Mouse (Mus musculus): ENCODE results near the gene Tmem191c. TPM values are rescaled to one million over a fixed set of nuclear protein-coding genes. Genes with fewer than 3 reads are reported as not detected.

Gene Tmem191c
- polyA plus RNA-seq, 1 experiment: 270 TPM

GRCm38 (mm10) chr16:17251539-17251938 is 24.3 kb upstream of the Tmem191c start:
- TF ChIP-seq CTCF (IDR thresholded peaks at IDR 0.05; ENCODE audit: control insufficient read depth, insufficient read depth, insufficient replicate concordance, low read depth, low read length): no peak
- no peak for TF ChIP-seq POLR2A (IDR thresholded peaks at IDR 0.05; ENCODE audit: control insufficient read depth, low read depth, low read length)
- H3K4me1 ChIP-seq (ENCODE audit: control insufficient read depth, insufficient read depth, low read length): peaks cover 4% of the 10 kb centered on the region
- H3K27me3 ChIP-seq (ENCODE audit: control insufficient read depth, insufficient read depth, low read length): no peaks in the 10 kb centered on the region
- no peak overlapping the region for H3K27ac ChIP-seq (ENCODE audit: control insufficient read depth, insufficient read depth, low read depth, low read length)
- H3K4me3 ChIP-seq (ENCODE audit: control insufficient read depth, low read depth, low read length): no peak overlapping the region
- H3K36me3 ChIP-seq (ENCODE audit: control insufficient read depth, insufficient read depth, low read length): no peaks in the 10 kb centered on the region; the same call in 1 of the 2 replicates

GRCm38 (mm10) chr16:17252086-17252726 is 23.7 kb upstream of the Tmem191c start:
- H3K36me3 ChIP-seq (ENCODE audit: control insufficient read depth, insufficient read depth, low read length): no peaks in the 10 kb centered on the region; the same call in 1 of the 2 replicates
- peaks cover 4% of the 10 kb centered on the region for H3K4me1 ChIP-seq (ENCODE audit: control insufficient read depth, insufficient read depth, low read length)
- no peak for TF ChIP-seq CTCF (IDR thresholded peaks at IDR 0.05; ENCODE audit: control insufficient read depth, insufficient read depth, insufficient replicate concordance, low read depth, low read length)
- H3K27ac ChIP-seq (ENCODE audit: control insufficient read depth, insufficient read depth, low read depth, low read length): no peak overlapping the region
- no peaks in the 10 kb centered on the region for H3K27me3 ChIP-seq (ENCODE audit: control insufficient read depth, insufficient read depth, low read length)
- no peak overlapping the region for H3K4me3 ChIP-seq (ENCODE audit: control insufficient read depth, low read depth, low read length)

GRCm38 (mm10) chr16:17252841-17253240 is 23.0 kb upstream of the Tmem191c start:
- Histone ChIP-seq H3K27ac (ENCODE audit: control insufficient read depth, insufficient read depth, low read depth, low read length) (no peak overlapping the region), H3K27me3 (ENCODE audit: control insufficient read depth, insufficient read depth, low read length) (no peaks in the 10 kb centered on the region), H3K4me3 (ENCODE audit: control insufficient read depth, low read depth, low read length) (no peak overlapping the region), H3K4me1 (ENCODE audit: control insufficient read depth, insufficient read depth, low read length) (peaks cover 4% of the 10 kb centered on the region), H3K36me3 (ENCODE audit: control insufficient read depth, insufficient read depth, low read length) (no peaks in the 10 kb centered on the region; the same call in 1 of the 2 replicates)
- no peak for TF ChIP-seq CTCF (IDR thresholded peaks at IDR 0.05; ENCODE audit: control insufficient read depth, insufficient read depth, insufficient replicate concordance, low read depth, low read length)
- TF ChIP-seq POLR2A (IDR thresholded peaks at IDR 0.05; ENCODE audit: control insufficient read depth, low read depth, low read length): no peak

GRCm38 (mm10) chr16:17254005-17254597 is 21.8 kb upstream of the Tmem191c start:
- TF ChIP-seq POLR2A (IDR thresholded peaks at IDR 0.05; ENCODE audit: control insufficient read depth, low read depth, low read length) (no peak), CTCF (IDR thresholded peaks at IDR 0.05; ENCODE audit: control insufficient read depth, insufficient read depth, insufficient replicate concordance, low read depth, low read length) (no peak)
- Histone ChIP-seq H3K4me1 (ENCODE audit: control insufficient read depth, insufficient read depth, low read length) (peaks cover 4% of the 10 kb centered on the region), H3K36me3 (ENCODE audit: control insufficient read depth, insufficient read depth, low read length) (no peaks in the 10 kb centered on the region; the same call in 1 of the 2 replicates), H3K4me3 (ENCODE audit: control insufficient read depth, low read depth, low read length) (no peak overlapping the region), H3K27ac (ENCODE audit: control insufficient read depth, insufficient read depth, low read depth, low read length) (no peak overlapping the region), H3K27me3 (ENCODE audit: control insufficient read depth, insufficient read depth, low read length) (no peaks in the 10 kb centered on the region)

GRCm38 (mm10) chr16:17255270-17255669 is 20.6 kb upstream of the Tmem191c start:
- Histone ChIP-seq H3K27ac (ENCODE audit: control insufficient read depth, insufficient read depth, low read depth, low read length) (no peak overlapping the region), H3K27me3 (ENCODE audit: control insufficient read depth, insufficient read depth, low read length) (no peaks in the 10 kb centered on the region), H3K4me1 (ENCODE audit: control insufficient read depth, insufficient read depth, low read length) (peaks cover 4% of the 10 kb centered on the region), H3K36me3 (ENCODE audit: control insufficient read depth, insufficient read depth, low read length) (no peaks in the 10 kb centered on the region; the same call in 1 of the 2 replicates), H3K4me3 (ENCODE audit: control insufficient read depth, low read depth, low read length) (no peak overlapping the region)
- TF ChIP-seq CTCF (IDR thresholded peaks at IDR 0.05; ENCODE audit: control insufficient read depth, insufficient read depth, insufficient replicate concordance, low read depth, low read length): no peak
- no peak for TF ChIP-seq POLR2A (IDR thresholded peaks at IDR 0.05; ENCODE audit: control insufficient read depth, low read depth, low read length)

GRCm38 (mm10) chr16:17257359-17257821 is 18.5 kb upstream of the Tmem191c start:
- Histone ChIP-seq H3K4me1 (ENCODE audit: control insufficient read depth, insufficient read depth, low read length) (peaks cover 4% of the 10 kb centered on the region), H3K27ac (ENCODE audit: control insufficient read depth, insufficient read depth, low read depth, low read length) (no peak overlapping the region), H3K4me3 (ENCODE audit: control insufficient read depth, low read depth, low read length) (no peak overlapping the region), H3K36me3 (ENCODE audit: control insufficient read depth, insufficient read depth, low read length) (no peaks in the 10 kb centered on the region; the same call in 1 of the 2 replicates), H3K27me3 (ENCODE audit: control insufficient read depth, insufficient read depth, low read length) (no peaks in the 10 kb centered on the region)
- TF ChIP-seq CTCF (IDR thresholded peaks at IDR 0.05; ENCODE audit: control insufficient read depth, insufficient read depth, insufficient replicate concordance, low read depth, low read length) (no peak), POLR2A (IDR thresholded peaks at IDR 0.05; ENCODE audit: control insufficient read depth, low read depth, low read length) (no peak)

- no peak for TF ChIP-seq POLR2A (IDR thresholded peaks at IDR 0.05; ENCODE audit: control insufficient read depth, low read depth, low read length)
- TF ChIP-seq CTCF (IDR thresholded peaks at IDR 0.05; ENCODE audit: control insufficient read depth, insufficient read depth, insufficient replicate concordance, low read depth, low read length): no peak
- no peak overlapping the region for H3K27ac ChIP-seq (ENCODE audit: control insufficient read depth, insufficient read depth, low read depth, low read length)
- H3K4me1 ChIP-seq (ENCODE audit: control insufficient read depth, insufficient read depth, low read length): peaks cover 3% of the 10 kb centered on the region
- H3K27me3 ChIP-seq (ENCODE audit: control insufficient read depth, insufficient read depth, low read length): no peaks in the 10 kb centered on the region
- no peak overlapping the region for H3K4me3 ChIP-seq (ENCODE audit: control insufficient read depth, low read depth, low read length)
- no peaks in the 10 kb centered on the region; the same call in 1 of the 2 replicates for H3K36me3 ChIP-seq (ENCODE audit: control insufficient read depth, insufficient read depth, low read length)
These were observed 17.0 kb upstream of the Tmem191c start for GRCm38 (mm10) chr16:17258917-17259316.
